Mouse (Mus musculus) lung, embryonic 15.5 days (tissue): ENCODE data around the gene Zcchc18. TPM values are rescaled to one million over a fixed set of nuclear protein-coding genes. Genes with fewer than 3 reads are reported as not detected.
A peak's percentile ranks its signal among the peaks of the same experiment; 100 is the strongest.
"Not testable (repeated sequence)": the region's sequence is repeated elsewhere in the genome, so short reads cannot be mapped to it uniquely, and the experiment has no call there.

Source experiments
- ATAC-seq: fragments of 200-750 bp; cut with Nextera tagmentation; 2 replicates; pipeline ENCODE4 v1.8.0; 2017; ENCODE audit warnings: moderate number of reproducible peaks, borderline replicate concordance; ENCODE audit not compliant: low FRiP score, low TSS enrichment; ENCODE audit errors: extremely low read depth
- H3K27ac ChIP-seq: fragments of 300-500 bp; sonication (generic); 2 replicates; pipeline ENCODE4 v1.5.1; 2015; ENCODE audit warnings: moderate library complexity, mild to moderate bottlenecking, inconsistent platforms
- H3K27me3 ChIP-seq: fragments of 300-500 bp; sonication (generic); 2 replicates; pipeline ENCODE4 v1.6.1; 2015; ENCODE audit warnings: inconsistent platforms
- H3K36me3 ChIP-seq: fragments of 300-500 bp; sonication (generic); 2 replicates; pipeline ENCODE4 v1.6.1; 2015; ENCODE audit warnings: inconsistent platforms
- H3K4me1 ChIP-seq: fragments of 300-500 bp; sonication (generic); 2 replicates; pipeline ENCODE4 v1.6.1; 2015; ENCODE audit warnings: inconsistent platforms
- H3K4me2 ChIP-seq: fragments of 300-500 bp; sonication (generic); 2 replicates; pipeline ENCODE4 v1.6.1; 2015; ENCODE audit warnings: inconsistent platforms, mild to moderate bottlenecking, moderate library complexity
- H3K4me3 ChIP-seq: fragments of 300-500 bp; sonication (generic); 2 replicates; pipeline ENCODE4 v1.5.1; 2015; ENCODE audit warnings: mild to moderate bottlenecking, inconsistent platforms
- H3K9ac ChIP-seq: fragments of 300-500 bp; sonication (generic); 2 replicates; pipeline ENCODE4 v1.6.1; 2015; ENCODE audit warnings: inconsistent platforms
- H3K9me3 ChIP-seq: fragments of 300-500 bp; sonication (generic); 2 replicates; pipeline ENCODE4 v1.6.1; 2016; ENCODE audit warnings: inconsistent platforms
- WGBS: fragments of 180-500 bp; shearing (Covaris S2); methylation state at CpG from one replicate; pipeline ENCODE4 v1.1.7; 2015; 5-methylcytosine and 5-hydroxymethylcytosine counted together
- polyA plus RNA-seq: library from polyadenylated mRNA; unstranded; fragments of >200 nt; fragmentation: Nextera tagmentation; extraction: Ambion mirVana; gene quantifications from 2 replicates; pipeline ENCODE4 v1.2.1, GENCODE M21; 2015

Gene Zcchc18
- 11.0 and 11.4 TPM in 2 replicates for polyA plus RNA-seq

- no peak within 1 kb of the TSS for H3K27ac ChIP-seq
- H3K4me3 ChIP-seq = peak within 1 kb of the TSS; percentile 40
- H3K27me3 ChIP-seq = peaks cover 11% of the 10 kb centered on the region
- peak; percentile 92; the same call in 1 of the 2 replicates for ATAC-seq
- no peaks in the 10 kb centered on the region for H3K4me1 ChIP-seq
- 19% methylated on average over 26 of the region's 26 CpGs for WGBS
- H3K9me3 ChIP-seq = no peaks in the 10 kb centered on the region
- no peak within 1 kb of the TSS for H3K9ac ChIP-seq
- H3K36me3 ChIP-seq = no peaks in the 10 kb centered on the region
- peak within 1 kb of the TSS; percentile 69 for H3K4me2 ChIP-seq
Observed at GRCm38 (mm10) chrX:136992978-136993547, at the start of gene Zcchc18. TSS of gene Zcchc18 (plus strand) at chrX:136993155.

GRCm38 (mm10) chrX:136957583-136958279 is 35.2 kb upstream of the Zcchc18 start:
- 18% methylated on average over 13 of the region's 13 CpGs for WGBS

GRCm38 (mm10) chrX:136958300-136958699 is 34.7 kb upstream of the Zcchc18 start:
- H3K9me3 ChIP-seq, H3K27ac ChIP-seq, H3K4me1 ChIP-seq, H3K27me3 ChIP-seq, H3K36me3 ChIP-seq, H3K9ac ChIP-seq: not testable (repeated sequence)
- WGBS = 51% methylated on average over 5 of the region's 5 CpGs
- peak; percentile 19; the same call in 1 of the 2 replicates for ATAC-seq
- Histone ChIP-seq H3K4me2 (peak overlapping the region; percentile 49), H3K4me3 (peak overlapping the region; percentile 31)

More at GRCm38 (mm10) chrX:136957583-136958279, 35.2 kb upstream of the Zcchc18 start:
- H3K9ac ChIP-seq, H3K27ac ChIP-seq, H3K9me3 ChIP-seq, H3K4me1 ChIP-seq, H3K27me3 ChIP-seq, H3K36me3 ChIP-seq: not testable (repeated sequence)
- peak; percentile 92 for ATAC-seq
- Histone ChIP-seq H3K4me2 (peak overlapping the region; percentile 49), H3K4me3 (peak overlapping the region; percentile 31)

- H3K4me1 ChIP-seq = no peaks in the 10 kb centered on the region
- H3K9ac ChIP-seq = no peak overlapping the region
- ATAC-seq = no peak
- no peak overlapping the region for H3K4me3 ChIP-seq
- no peak overlapping the region for H3K27ac ChIP-seq
- H3K9me3 ChIP-seq = no peaks in the 10 kb centered on the region
- H3K36me3 ChIP-seq = no peaks in the 10 kb centered on the region
- H3K4me2 ChIP-seq = no peak overlapping the region
- 21% methylated on average over 2 of the region's 2 CpGs for WGBS
- H3K27me3 ChIP-seq = no peaks in the 10 kb centered on the region
Observed at GRCm38 (mm10) chrX:136959688-136960087, 33.3 kb upstream of the Zcchc18 start.

- ATAC-seq, H3K9ac ChIP-seq, H3K4me1 ChIP-seq, H3K9me3 ChIP-seq, H3K36me3 ChIP-seq, H3K27ac ChIP-seq, H3K27me3 ChIP-seq: not testable (repeated sequence)
- H3K4me2 ChIP-seq = peak within 1 kb of the TSS; percentile 54
- WGBS = 81% methylated on average over 6 of the region's 6 CpGs
- peak within 1 kb of the TSS; percentile 41 for H3K4me3 ChIP-seq
Observed at GRCm38 (mm10) chrX:136975397-136975796, 17.6 kb upstream of the Zcchc18 start, which contains the start of gene Tmsb15b2. TSS of gene Tmsb15b2 (minus strand) at chrX:136975497.

GRCm38 (mm10) chrX:136976424-136977084 is 16.4 kb upstream of the Zcchc18 start, which contains the start of the genes Tmsb15l and Tmsb15b1:
TSS of gene Tmsb15l (minus strand) at chrX:136976869.
TSS of gene Tmsb15b1 (minus strand) at chrX:136976874.
- H3K9me3 ChIP-seq = no peaks in the 10 kb centered on the region
- H3K4me1 ChIP-seq = no peaks in the 10 kb centered on the region
- peak; percentile 100 for ATAC-seq
- peak within 1 kb of the TSS; percentile 41 for H3K4me3 ChIP-seq
- H3K4me2 ChIP-seq = peak within 1 kb of the TSS; percentile 54
- WGBS = 25% methylated on average over 15 of the region's 15 CpGs
- no peaks in the 10 kb centered on the region for H3K36me3 ChIP-seq
- no peaks in the 10 kb centered on the region for H3K27me3 ChIP-seq
- peak within 1 kb of the TSS; percentile 22; the same call in 1 of the 2 replicates for H3K9ac ChIP-seq
- H3K27ac ChIP-seq = no peak within 1 kb of the TSS

GRCm38 (mm10) chrX:136978616-136979015 is 14.3 kb upstream of the Zcchc18 start:
- no peak overlapping the region for H3K4me3 ChIP-seq
- no peak for ATAC-seq
- no peaks in the 10 kb centered on the region for H3K9me3 ChIP-seq
- no peak overlapping the region for H3K4me2 ChIP-seq
- no peak overlapping the region for H3K9ac ChIP-seq
- no peaks in the 10 kb centered on the region for H3K36me3 ChIP-seq
- H3K27me3 ChIP-seq = no peaks in the 10 kb centered on the region
- H3K27ac ChIP-seq = no peak overlapping the region
- H3K4me1 ChIP-seq = no peaks in the 10 kb centered on the region

- no peak overlapping the region for H3K27ac ChIP-seq
- H3K4me3 ChIP-seq = no peak overlapping the region
- H3K36me3 ChIP-seq = no peaks in the 10 kb centered on the region
- no peaks in the 10 kb centered on the region for H3K4me1 ChIP-seq
- no peaks in the 10 kb centered on the region for H3K9me3 ChIP-seq
- no peak for ATAC-seq
- H3K4me2 ChIP-seq = no peak overlapping the region
- H3K9ac ChIP-seq = no peak overlapping the region
- no peaks in the 10 kb centered on the region; the same call in 1 of the 2 replicates for H3K27me3 ChIP-seq
Observed at GRCm38 (mm10) chrX:136986039-136986438, 6.9 kb upstream of the Zcchc18 start.

- ATAC-seq = no peak
- H3K36me3 ChIP-seq = no peaks in the 10 kb centered on the region
- no peak overlapping the region for H3K4me2 ChIP-seq
- no peaks in the 10 kb centered on the region for H3K9me3 ChIP-seq
- no peak overlapping the region for H3K27ac ChIP-seq
- H3K4me3 ChIP-seq = no peak overlapping the region
- WGBS = 44% methylated on average over 2 of the region's 2 CpGs
- H3K4me1 ChIP-seq = no peaks in the 10 kb centered on the region
- peaks cover 11% of the 10 kb centered on the region for H3K27me3 ChIP-seq
- H3K9ac ChIP-seq = no peak overlapping the region
Observed at GRCm38 (mm10) chrX:136991274-136991673, 1.7 kb upstream of the Zcchc18 start.

- WGBS = 26% methylated on average over 19 of the region's 19 CpGs
- Histone ChIP-seq H3K4me1 (no peaks in the 10 kb centered on the region), H3K9me3 (no peaks in the 10 kb centered on the region), H3K4me3 (peak overlapping the region; percentile 40), H3K27me3 (peaks cover 11% of the 10 kb centered on the region), H3K36me3 (no peaks in the 10 kb centered on the region), H3K4me2 (peak overlapping the region; percentile 69), H3K9ac (no peak overlapping the region), H3K27ac (no peak overlapping the region)
- ATAC-seq = peak; percentile 16; the same call in 1 of the 2 replicates
Observed at GRCm38 (mm10) chrX:136992191-136992965, 577 bp upstream of the Zcchc18 start.

GRCm38 (mm10) chrX:136993641-136994040 is 686 bp downstream of the Zcchc18 start:
- peak overlapping the region; percentile 69 for H3K4me2 ChIP-seq
- H3K9me3 ChIP-seq = no peaks in the 10 kb centered on the region
- H3K9ac ChIP-seq = no peak overlapping the region
- peak overlapping the region; percentile 40 for H3K4me3 ChIP-seq
- WGBS = 37% methylated on average over 14 of the region's 14 CpGs
- no peak overlapping the region for H3K27ac ChIP-seq
- H3K36me3 ChIP-seq = no peaks in the 10 kb centered on the region
- no peak for ATAC-seq
- H3K27me3 ChIP-seq = peaks cover 11% of the 10 kb centered on the region
- H3K4me1 ChIP-seq = no peaks in the 10 kb centered on the region
